Mouse (Mus musculus): ENCODE data around the gene Rarres2.

- TF ChIP-seq CTCF (IDR thresholded peaks at IDR 0.05; ENCODE audit: insufficient read depth, low read length), result no peak
- TF ChIP-seq POLR2A (IDR thresholded peaks at IDR 0.05; ENCODE audit: borderline replicate concordance, extremely low read depth, low read depth, low read length), result no peak
Observed at GRCm38 (mm10) chr6:48609512-48609911, 36.9 kb upstream of the Rarres2 start.
